Mouse (Mus musculus) kidney, adult 9 months (tissue): ENCODE measurements around the gene Srsf2.
"Not testable (repeated sequence)": the region's sequence is repeated elsewhere in the genome, so short reads cannot be mapped to it uniquely, and the experiment has no call there.

Experiments used
- DNase-seq: peaks from one replicate; pipeline ENCODE4 v3.0.0; 2022

The Srsf2 gene

GRCm38 (mm10) chr11:116852891-116853511, at the start of gene Srsf2:
Srsf2 (minus strand) TSS chr11:116853094.
- peak; percentile 96 for DNase-seq

- DNase-seq = not testable (repeated sequence)
Observed at GRCm38 (mm10) chr11:116902588-116902987, 49.7 kb upstream of the Srsf2 start.

- DNase-seq = no peak
Observed at GRCm38 (mm10) chr11:116899247-116899646, 46.4 kb upstream of the Srsf2 start.

- no peak for DNase-seq
Observed at GRCm38 (mm10) chr11:116895402-116895801, 42.5 kb upstream of the Srsf2 start.

GRCm38 (mm10) chr11:116893532-116894442, 40.9 kb upstream of the Srsf2 start:
- no peak for DNase-seq

- DNase-seq = no peak
Observed at GRCm38 (mm10) chr11:116887136-116887535, 34.2 kb upstream of the Srsf2 start.

GRCm38 (mm10) chr11:116885275-116886151, 32.6 kb upstream of the Srsf2 start:
- peak; percentile 88 for DNase-seq

GRCm38 (mm10) chr11:116884061-116884460, 31.2 kb upstream of the Srsf2 start:
- no peak for DNase-seq

- DNase-seq = no peak
Observed at GRCm38 (mm10) chr11:116882446-116882845, 29.6 kb upstream of the Srsf2 start.

GRCm38 (mm10) chr11:116881440-116881839, 28.5 kb upstream of the Srsf2 start:
- DNase-seq = no peak

GRCm38 (mm10) chr11:116880839-116881238, 27.9 kb upstream of the Srsf2 start:
- no peak for DNase-seq

- DNase-seq = no peak
Observed at GRCm38 (mm10) chr11:116878454-116878853, 25.6 kb upstream of the Srsf2 start.

- no peak for DNase-seq
Observed at GRCm38 (mm10) chr11:116873987-116874386, 21.1 kb upstream of the Srsf2 start.

GRCm38 (mm10) chr11:116871538-116871937, 18.6 kb upstream of the Srsf2 start:
- DNase-seq = no peak

GRCm38 (mm10) chr11:116869641-116870040, 16.7 kb upstream of the Srsf2 start:
- no peak for DNase-seq

GRCm38 (mm10) chr11:116869223-116869622, 16.3 kb upstream of the Srsf2 start:
- DNase-seq = no peak

- DNase-seq = peak; percentile 71
Observed at GRCm38 (mm10) chr11:116868129-116868528, 15.2 kb upstream of the Srsf2 start.

- DNase-seq = peak; percentile 64
Observed at GRCm38 (mm10) chr11:116865945-116866585, 13.2 kb upstream of the Srsf2 start.

- DNase-seq = no peak
Observed at GRCm38 (mm10) chr11:116864444-116864843, 11.6 kb upstream of the Srsf2 start.

GRCm38 (mm10) chr11:116857183-116857850, 4.4 kb upstream of the Srsf2 start:
- no peak for DNase-seq

GRCm38 (mm10) chr11:116854279-116854678, 1.4 kb upstream of the Srsf2 start:
- no peak for DNase-seq

GRCm38 (mm10) chr11:116853512-116853928, 626 bp upstream of the Srsf2 start:
- peak; percentile 98 for DNase-seq
